Mouse (Mus musculus) testis, adult 2 months (tissue): Measurements from ENCODE around the gene Chrm4. TPM values are rescaled to one million over a fixed set of nuclear protein-coding genes. Genes with fewer than 3 reads are reported as not detected.
A peak's percentile ranks its signal among the peaks of the same experiment; 100 is the strongest.

ENCODE experiments used
- H3K27ac ChIP-seq: fragments of 200-500 bp; 2 replicates; pipeline ENCODE4 v1.5.1; 2012; ENCODE audit warnings: low read depth, low read length; ENCODE audit not compliant: control insufficient read depth, insufficient read depth
- H3K27me3 ChIP-seq: fragments of 200-500 bp; 2 replicates; pipeline ENCODE4 v1.6.1; 2012; ENCODE audit warnings: mild to moderate bottlenecking, low read length, moderate library complexity; ENCODE audit not compliant: control insufficient read depth, insufficient read depth
- H3K36me3 ChIP-seq: fragments of 200-500 bp; 2 replicates; pipeline ENCODE4 v1.6.1; 2012; ENCODE audit warnings: mild to moderate bottlenecking, low read length; ENCODE audit not compliant: control insufficient read depth, insufficient read depth
- H3K4me1 ChIP-seq: fragments of 200-500 bp; 2 replicates; pipeline ENCODE4 v1.6.1; 2012; ENCODE audit warnings: low read length; ENCODE audit not compliant: control insufficient read depth, insufficient read depth
- H3K4me3 ChIP-seq: fragments of 200-500 bp; 2 replicates; pipeline ENCODE4 v1.5.1; 2012; ENCODE audit warnings: low read depth, mild to moderate bottlenecking, low read length, moderate library complexity, mixed read lengths; ENCODE audit not compliant: control insufficient read depth
- CTCF ChIP-seq: fragments of 200-500 bp; IDR thresholded peaks from 2 replicates; pipeline ENCODE4 v1.5.1; 2012; ENCODE audit warnings: low read depth, mild to moderate bottlenecking, inconsistent platforms, low read length, moderate library complexity; ENCODE audit not compliant: control insufficient read depth, insufficient read depth, insufficient replicate concordance
- POLR2A ChIP-seq: fragments of 200-500 bp; IDR thresholded peaks from 2 replicates; pipeline ENCODE4 v1.6.1; 2012; ENCODE audit warnings: low read depth, mild to moderate bottlenecking, inconsistent platforms, low read length, moderate library complexity; ENCODE audit not compliant: control insufficient read depth
- polyA plus RNA-seq: library from polyadenylated mRNA; depleted of rRNA; stranded (reverse); fragments of >200 nt; gene quantifications from 2 replicates; pipeline ENCODE4 v1.2.3, GENCODE M21; 2012

Chrm4 gene
- polyA plus RNA-seq, 1 experiment, result 20.3 TPM

DNA sequence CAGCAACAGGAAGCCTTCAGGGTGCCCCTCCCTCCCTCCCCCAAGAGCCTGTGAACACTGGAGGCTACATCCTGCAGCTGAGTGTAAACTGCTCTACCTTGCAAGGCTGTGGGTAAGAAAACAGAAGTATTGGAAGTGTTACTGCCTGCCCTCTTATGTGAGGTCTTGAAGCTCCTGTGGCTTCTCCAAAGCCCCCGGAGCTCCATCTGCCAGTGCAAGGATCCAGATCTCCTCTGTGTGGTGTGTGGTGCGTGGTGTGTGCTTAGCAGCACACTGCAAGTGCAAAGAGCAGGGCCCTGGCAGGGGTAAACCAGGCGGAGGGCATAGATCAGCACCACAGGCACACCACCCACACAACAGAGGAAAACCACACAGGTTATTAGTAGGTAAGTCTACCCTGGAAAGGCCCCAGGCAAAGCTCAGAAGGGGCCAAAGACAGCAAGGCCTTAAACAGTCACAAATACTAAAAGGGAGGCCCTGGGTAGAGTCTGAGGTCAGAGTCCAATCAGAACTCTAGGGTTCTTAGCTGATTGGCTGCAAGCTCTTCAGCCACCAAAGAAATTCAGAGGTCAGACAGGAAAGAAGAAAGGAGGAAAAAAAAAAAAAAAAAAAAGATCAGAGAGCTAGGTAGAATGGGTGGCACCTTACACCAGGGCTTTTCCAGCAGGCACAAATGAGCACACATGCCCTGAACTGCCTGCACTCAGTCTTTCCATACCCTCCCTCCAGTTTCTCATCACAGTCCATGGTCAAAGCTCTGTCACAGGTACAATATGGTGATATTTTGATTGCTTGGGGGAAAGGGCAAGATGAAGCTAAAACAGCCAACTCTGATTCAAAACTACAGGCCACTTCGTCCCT is 35.1 kb downstream of the Chrm4 start:
- Histone ChIP-seq H3K36me3 (no peaks in the 10 kb centered on the region), H3K27ac (no peak overlapping the region), H3K27me3 (no peaks in the 10 kb centered on the region), H3K4me1 (peaks cover 14% of the 10 kb centered on the region), H3K4me3 (no peak overlapping the region)
- TF ChIP-seq POLR2A (no peak), CTCF (no peak)

DNA sequence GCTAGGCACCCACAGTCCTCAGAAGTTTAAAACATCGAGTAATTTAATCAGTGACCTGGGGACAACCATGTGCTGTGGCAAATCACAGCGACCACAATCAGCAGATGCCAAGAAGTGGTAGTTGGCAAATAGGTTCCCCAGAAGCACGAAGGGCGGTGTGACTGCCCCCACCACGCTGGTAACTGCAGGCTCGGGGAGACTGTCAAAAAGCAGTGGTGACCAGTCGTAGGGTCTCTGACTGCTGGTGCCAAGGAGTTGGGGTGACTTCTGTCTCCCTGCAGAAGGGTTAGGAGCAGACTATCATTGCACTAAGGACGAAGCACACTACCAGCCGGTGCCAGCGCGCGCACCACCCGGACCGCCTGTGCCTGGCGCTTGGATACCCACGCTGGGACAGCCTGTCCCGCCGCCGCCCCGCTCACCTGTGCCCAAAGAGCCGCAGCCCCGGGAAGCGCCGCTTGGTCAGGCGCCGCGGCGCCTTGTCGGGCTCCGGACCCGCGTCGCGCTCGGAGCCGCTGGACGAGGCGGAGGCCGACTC is 35.9 kb downstream of the Chrm4 start:
- no peak for TF ChIP-seq POLR2A
- TF ChIP-seq CTCF, result no peak
- Histone ChIP-seq H3K27ac (no peak overlapping the region), H3K27me3 (no peaks in the 10 kb centered on the region), H3K4me3 (peak overlapping the region; percentile 89), H3K36me3 (no peaks in the 10 kb centered on the region), H3K4me1 (peaks cover 12% of the 10 kb centered on the region)

DNA sequence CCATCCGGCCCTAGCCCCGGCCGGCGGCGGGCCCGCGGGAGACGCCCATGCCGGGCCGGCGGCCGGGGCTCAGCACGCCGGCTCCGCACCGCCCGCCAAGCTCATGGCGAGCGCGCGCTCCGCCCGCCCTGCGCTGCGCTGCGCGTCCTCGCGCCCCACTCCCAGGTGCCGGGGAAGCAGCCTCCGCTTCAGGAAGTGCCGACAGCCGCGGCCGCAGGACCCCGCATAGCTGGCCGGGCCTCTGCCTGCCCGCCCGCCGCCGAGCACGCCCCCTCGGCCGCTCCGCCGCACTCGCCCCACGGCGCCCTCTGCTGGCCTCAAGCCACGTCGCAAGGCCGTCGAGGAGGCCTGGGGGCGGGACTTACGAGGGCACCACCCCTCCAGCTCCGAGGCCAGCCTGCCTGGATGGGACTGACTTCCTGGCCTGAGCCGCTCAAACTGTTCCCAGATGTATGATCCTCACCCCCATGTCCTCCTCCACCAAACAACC is 36.4 kb downstream of the Chrm4 start:
- TF ChIP-seq POLR2A, result peak; percentile 27; the same call in 1 of the 2 replicates
- peak; percentile 79 for TF ChIP-seq CTCF
- H3K27me3 ChIP-seq, result no peaks in the 10 kb centered on the region
- no peak overlapping the region for H3K27ac ChIP-seq
- peak overlapping the region; percentile 89 for H3K4me3 ChIP-seq
- H3K4me1 ChIP-seq, result peaks cover 12% of the 10 kb centered on the region
- no peaks in the 10 kb centered on the region for H3K36me3 ChIP-seq

DNA sequence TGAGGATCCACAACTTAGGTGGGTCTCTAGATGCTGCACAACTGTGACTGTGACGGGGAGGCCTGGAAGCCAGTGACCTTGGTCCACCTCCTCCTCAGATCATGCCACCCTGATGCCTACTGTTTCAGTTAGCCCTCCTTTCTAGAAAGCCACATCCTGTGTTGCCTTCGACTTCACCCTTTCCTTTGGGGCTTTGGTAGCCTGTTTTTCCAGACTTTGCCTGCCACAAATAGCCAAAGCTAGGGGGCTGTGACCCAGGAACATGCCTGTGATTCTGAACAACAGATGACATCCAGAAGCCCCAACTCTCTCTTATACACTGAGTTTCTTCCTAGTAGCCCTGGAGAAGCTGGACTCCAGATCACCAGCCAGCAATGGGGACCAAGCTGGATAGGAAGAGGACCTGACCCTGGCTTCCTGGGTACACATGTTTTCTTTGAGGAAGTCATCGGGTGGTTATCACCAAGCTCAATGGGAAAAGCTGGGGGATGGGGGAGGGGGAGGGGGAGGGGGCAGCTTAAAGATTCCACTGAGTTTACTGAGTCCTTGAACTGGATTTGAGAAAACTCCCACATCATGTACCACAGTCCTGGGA is 37.7 kb downstream of the Chrm4 start:
- TF ChIP-seq POLR2A, result no peak
- TF ChIP-seq CTCF, result no peak
- Histone ChIP-seq H3K27ac (no peak overlapping the region), H3K4me3 (no peak overlapping the region), H3K4me1 (peaks cover 12% of the 10 kb centered on the region), H3K27me3 (no peaks in the 10 kb centered on the region), H3K36me3 (no peaks in the 10 kb centered on the region)

DNA sequence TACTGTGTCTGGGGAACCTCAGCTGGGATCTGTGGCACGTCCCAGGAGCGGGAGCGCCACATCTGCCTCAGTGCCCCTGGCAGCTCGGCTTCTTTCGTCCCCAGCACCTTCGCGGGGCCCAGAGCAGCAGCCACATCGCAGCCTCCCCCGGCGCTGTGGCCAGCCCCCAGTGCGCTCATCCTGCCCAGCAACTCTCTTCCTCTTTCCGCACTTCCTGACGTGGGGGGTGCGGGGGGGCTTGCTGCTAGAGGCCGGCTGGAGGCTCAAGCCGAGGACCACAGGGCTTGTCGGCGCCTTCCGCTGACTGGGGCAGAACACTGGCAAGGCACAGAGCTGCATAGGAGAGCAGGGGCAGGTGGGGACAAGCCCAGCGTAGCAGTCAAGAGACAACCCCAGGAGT is 38.4 kb downstream of the Chrm4 start:
- H3K27ac ChIP-seq, result no peak overlapping the region
- H3K36me3 ChIP-seq, result no peaks in the 10 kb centered on the region
- H3K4me3 ChIP-seq, result no peak overlapping the region
- H3K27me3 ChIP-seq, result no peaks in the 10 kb centered on the region
- peaks cover 12% of the 10 kb centered on the region for H3K4me1 ChIP-seq
- no peak for TF ChIP-seq POLR2A
- no peak for TF ChIP-seq CTCF

DNA sequence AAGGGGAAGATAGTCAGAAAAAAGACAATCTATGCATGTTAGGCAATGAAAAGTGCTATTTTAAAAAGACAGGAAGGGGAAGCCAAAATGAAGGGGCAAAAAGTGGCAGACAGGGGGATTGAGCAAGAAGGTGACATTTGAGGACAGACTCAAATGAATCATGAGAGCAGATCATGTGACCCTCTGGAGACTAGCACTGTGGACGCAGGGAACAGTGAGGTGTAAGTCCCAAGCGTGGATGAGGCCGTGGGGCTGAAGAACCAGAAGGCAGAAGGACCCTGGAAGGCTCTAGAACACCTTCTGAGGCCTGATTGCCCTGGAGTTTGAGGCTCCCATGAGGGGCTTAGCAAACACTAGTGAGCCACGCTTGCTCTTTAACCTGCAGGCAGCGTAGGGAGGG is 39.3 kb downstream of the Chrm4 start:
- H3K4me1 ChIP-seq, result peaks cover 12% of the 10 kb centered on the region
- TF ChIP-seq POLR2A, result no peak
- no peak for TF ChIP-seq CTCF
- H3K27me3 ChIP-seq, result no peaks in the 10 kb centered on the region

DNA sequence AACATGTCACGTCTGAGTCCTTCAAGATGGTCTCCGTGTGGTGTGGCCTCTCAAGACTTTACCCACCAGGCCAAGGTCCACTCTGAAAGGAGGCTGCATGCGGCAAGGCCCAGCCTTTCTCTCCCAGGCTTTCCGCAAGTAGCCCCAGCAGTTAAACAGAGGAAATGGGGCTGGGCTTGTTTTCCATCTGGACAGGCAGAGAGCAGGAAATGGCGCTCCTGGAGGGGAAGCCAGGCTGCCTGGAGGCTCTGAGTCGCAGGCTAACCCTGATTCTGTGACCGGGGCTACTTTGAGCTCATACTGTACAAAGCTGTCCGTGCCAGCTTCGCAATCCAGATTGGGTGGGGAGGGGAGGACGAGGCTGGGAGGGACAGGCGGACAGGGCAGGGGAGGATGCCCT is 40.9 kb downstream of the Chrm4 start:
- H3K27ac ChIP-seq, result no peak overlapping the region

More for the DNA sequence above, 39.3 kb downstream of the Chrm4 start:
- Histone ChIP-seq H3K36me3 (no peaks in the 10 kb centered on the region), H3K27ac (no peak overlapping the region), H3K4me3 (no peak overlapping the region)

More for the DNA sequence above, 40.9 kb downstream of the Chrm4 start:
- H3K27me3 ChIP-seq, result no peaks in the 10 kb centered on the region
- no peak overlapping the region for H3K4me3 ChIP-seq
- H3K36me3 ChIP-seq, result no peaks in the 10 kb centered on the region
- peaks cover 12% of the 10 kb centered on the region for H3K4me1 ChIP-seq
- no peak for TF ChIP-seq CTCF
- TF ChIP-seq POLR2A, result no peak
